Mouse (Mus musculus): ENCODE data around the gene Sytl2. TPM values are rescaled to one million over a fixed set of nuclear protein-coding genes. Genes with fewer than 3 reads are reported as not detected.
A peak's percentile ranks its signal among the peaks of the same experiment; 100 is the strongest.

Gene Sytl2
- polyA plus RNA-seq, 1 experiment from 2014 or later = 10.0 TPM

- Histone ChIP-seq H3K4me1 (ENCODE audit: control insufficient read depth in 2 of 2, insufficient read depth in 2 of 2, low read length in 2 of 2) (peaks cover 0 to 11% of the 10 kb centered on the region in 2 experiments; a peak in 2 of 4 replicates), H3K27me3 (ENCODE audit: control insufficient read depth, insufficient read depth, low read length) (no peaks in the 10 kb centered on the region), H3K36me3 (ENCODE audit: control insufficient read depth, insufficient read depth, low read length) (peaks cover 15% of the 10 kb centered on the region), H3K4me3 (ENCODE audit: control insufficient read depth in 1 of 2, insufficient read depth in 1 of 2, low read depth in 1 of 2, low read length in 2 of 2) (peak overlapping the region; percentile 77 to 94), H3K9ac (ENCODE audit: low read length) (peak overlapping the region; percentile 99), H3K4me2 (ENCODE audit: low read length) (peak overlapping the region; percentile 67), H3K27ac (replicated peaks in 1 of 2; ENCODE audit: control insufficient read depth in 1 of 2, insufficient read depth in 1 of 2, low read depth in 2 of 2, low read length in 2 of 2) (peak overlapping the region; percentile 96 to 99), H3K9me3 (ENCODE audit: control insufficient read depth, low read length) (no peaks in the 10 kb centered on the region)
- WGBS = under 1% methylated on average over 119 of the region's 123 CpGs
- peak; percentile 75 for ATAC-seq (ENCODE audit: insufficient number of reproducible peaks, insufficient read depth, low FRiP score, low read depth)
Measured at GRCm38 (mm10) chr7:90443101-90444091, 141.3 kb downstream of the Sytl2 start.

- peaks cover 0 to 11% of the 10 kb centered on the region in 2 experiments; a peak in 2 of 4 replicates for H3K4me1 ChIP-seq (ENCODE audit: control insufficient read depth in 2 of 2, insufficient read depth in 2 of 2, low read length in 2 of 2)
- H3K9ac ChIP-seq (ENCODE audit: low read length) = peak overlapping the region; percentile 99
- H3K4me2 ChIP-seq (ENCODE audit: low read length) = peak overlapping the region; percentile 67
- H3K27ac ChIP-seq (replicated peaks in 1 of 2; ENCODE audit: control insufficient read depth in 1 of 2, insufficient read depth in 1 of 2, low read depth in 2 of 2, low read length in 2 of 2) = peak overlapping the region in 1 of 2 experiments; percentile 99; a peak in 2 of 4 replicates
- H3K9me3 ChIP-seq (ENCODE audit: control insufficient read depth, low read length) = no peaks in the 10 kb centered on the region
- H3K4me3 ChIP-seq (ENCODE audit: control insufficient read depth in 1 of 2, insufficient read depth in 1 of 2, low read depth in 1 of 2, low read length in 2 of 2) = peak overlapping the region; percentile 77 to 94
- WGBS = 0% methylated on average over 6 of the region's 6 CpGs
- no peaks in the 10 kb centered on the region for H3K27me3 ChIP-seq (ENCODE audit: control insufficient read depth, insufficient read depth, low read length)
- H3K36me3 ChIP-seq (ENCODE audit: control insufficient read depth, insufficient read depth, low read length) = peaks cover 20% of the 10 kb centered on the region
- no peak for ATAC-seq (ENCODE audit: insufficient number of reproducible peaks, insufficient read depth, low FRiP score, low read depth)
Measured at GRCm38 (mm10) chr7:90444206-90444605, 142.2 kb downstream of the Sytl2 start.

GRCm38 (mm10) chr7:90456149-90456844, 154.2 kb downstream of the Sytl2 start:
- Histone ChIP-seq H3K27ac (replicated peaks in 1 of 2; ENCODE audit: control insufficient read depth in 1 of 2, insufficient read depth in 1 of 2, low read depth in 2 of 2, low read length in 2 of 2) (peak overlapping the region; percentile 41 to 95; a peak in 3 of 4 replicates), H3K4me3 (ENCODE audit: control insufficient read depth in 1 of 2, insufficient read depth in 1 of 2, low read depth in 1 of 2, low read length in 2 of 2) (peak overlapping the region; percentile 81 to 93), H3K9ac (ENCODE audit: low read length) (peak overlapping the region; percentile 89), H3K4me2 (ENCODE audit: low read length) (peak overlapping the region; percentile 68), H3K4me1 (ENCODE audit: control insufficient read depth in 2 of 2, insufficient read depth in 2 of 2, low read length in 2 of 2) (peaks cover 4 to 13% of the 10 kb centered on the region in 2 experiments), H3K9me3 (ENCODE audit: control insufficient read depth, low read length) (no peaks in the 10 kb centered on the region), H3K36me3 (ENCODE audit: control insufficient read depth, insufficient read depth, low read length) (peaks cover 38% of the 10 kb centered on the region), H3K27me3 (ENCODE audit: control insufficient read depth, insufficient read depth, low read length) (0 out of 2 replicates have a peak, but pooled peaks cover 4% of the 10 kb centered on the region)
- ATAC-seq (ENCODE audit: insufficient number of reproducible peaks, insufficient read depth, low FRiP score, low read depth) = no peak
- 23% methylated on average over 7 of the region's 7 CpGs for WGBS

- H3K27me3 ChIP-seq (ENCODE audit: control insufficient read depth, insufficient read depth, low read length) = 0 out of 2 replicates have a peak, but pooled peaks cover 4% of the 10 kb centered on the region
- H3K27ac ChIP-seq (replicated peaks in 1 of 2; ENCODE audit: control insufficient read depth in 1 of 2, insufficient read depth in 1 of 2, low read depth in 2 of 2, low read length in 2 of 2) = peak within 1 kb of the TSS; percentile 90 to 95
- H3K4me1 ChIP-seq (ENCODE audit: control insufficient read depth in 2 of 2, insufficient read depth in 2 of 2, low read length in 2 of 2) = peaks cover 4 to 13% of the 10 kb centered on the region in 2 experiments
- peak within 1 kb of the TSS; percentile 68 for H3K4me2 ChIP-seq (ENCODE audit: low read length)
- peak; percentile 95 for ATAC-seq (ENCODE audit: insufficient number of reproducible peaks, insufficient read depth, low FRiP score, low read depth)
- peak within 1 kb of the TSS; percentile 81 to 93 for H3K4me3 ChIP-seq (ENCODE audit: control insufficient read depth in 1 of 2, insufficient read depth in 1 of 2, low read depth in 1 of 2, low read length in 2 of 2)
- H3K9ac ChIP-seq (ENCODE audit: low read length) = peak within 1 kb of the TSS; percentile 89
- peaks cover 32% of the 10 kb centered on the region for H3K36me3 ChIP-seq (ENCODE audit: control insufficient read depth, insufficient read depth, low read length)
- WGBS = under 1% methylated on average over 41 of the region's 41 CpGs
- no peaks in the 10 kb centered on the region for H3K9me3 ChIP-seq (ENCODE audit: control insufficient read depth, low read length)
Measured at GRCm38 (mm10) chr7:90456845-90457468, 154.9 kb downstream of the Sytl2 start, which contains the start of gene Tmem126a. Gene Tmem126a (minus strand): TSS chr7:90457229.

- Histone ChIP-seq H3K4me1 (ENCODE audit: control insufficient read depth in 2 of 2, insufficient read depth in 2 of 2, low read length in 2 of 2) (peaks cover 4 to 13% of the 10 kb centered on the region in 2 experiments), H3K27me3 (ENCODE audit: control insufficient read depth, insufficient read depth, low read length) (0 out of 2 replicates have a peak, but pooled peaks cover 4% of the 10 kb centered on the region), H3K4me2 (ENCODE audit: low read length) (peak overlapping the region; percentile 68), H3K9me3 (ENCODE audit: control insufficient read depth, low read length) (no peaks in the 10 kb centered on the region), H3K27ac (replicated peaks in 1 of 2; ENCODE audit: control insufficient read depth in 1 of 2, insufficient read depth in 1 of 2, low read depth in 2 of 2, low read length in 2 of 2) (peak overlapping the region; percentile 90 to 95), H3K36me3 (ENCODE audit: control insufficient read depth, insufficient read depth, low read length) (peaks cover 27% of the 10 kb centered on the region), H3K4me3 (ENCODE audit: control insufficient read depth in 1 of 2, insufficient read depth in 1 of 2, low read depth in 1 of 2, low read length in 2 of 2) (peak overlapping the region; percentile 81 to 93), H3K9ac (ENCODE audit: low read length) (peak overlapping the region; percentile 89)
- WGBS = 8% methylated on average over 10 of the region's 10 CpGs
- ATAC-seq (ENCODE audit: insufficient number of reproducible peaks, insufficient read depth, low FRiP score, low read depth) = peak; percentile 36; the same call in 1 of the 2 replicates
Measured at GRCm38 (mm10) chr7:90457517-90457916, 155.5 kb downstream of the Sytl2 start.

Other genes starting within 250 kb of the Sytl2 start
- 42.4 and 44.4 TPM in 2 replicates for gene Picalm, start 172.0 kb upstream of the Sytl2 start, polyA plus RNA-seq (2014; fragmentation: Nextera tagmentation; extraction: Ambion mirVana)
- gene Ccdc83, start 36.5 kb upstream of the Sytl2 start, polyA plus RNA-seq (2014; fragmentation: Nextera tagmentation; extraction: Ambion mirVana) = not detected in 2 replicates
- gene Ccdc89, start 124.3 kb downstream of the Sytl2 start, polyA plus RNA-seq (2014; fragmentation: Nextera tagmentation; extraction: Ambion mirVana) = 0.70 and 1.1 TPM in 2 replicates
- 28.7 and 31.2 TPM in 2 replicates for gene Crebzf, start 140.5 kb downstream of the Sytl2 start, polyA plus RNA-seq (2014; fragmentation: Nextera tagmentation; extraction: Ambion mirVana)
- 123 and 125 TPM in 2 replicates for gene Tmem126a, start 155.0 kb downstream of the Sytl2 start, polyA plus RNA-seq (2014; fragmentation: Nextera tagmentation; extraction: Ambion mirVana)
- 30.6 and 34.1 TPM in 2 replicates for gene Tmem126b, start 173.7 kb downstream of the Sytl2 start, polyA plus RNA-seq (2014; fragmentation: Nextera tagmentation; extraction: Ambion mirVana)
- 6.5 and 10.0 TPM in 2 replicates for gene Dlg2, start 174.4 kb downstream of the Sytl2 start, polyA plus RNA-seq (2014; fragmentation: Nextera tagmentation; extraction: Ambion mirVana)

Data from heart, embryonic 14.5 days (tissue).